Mouse (Mus musculus) cerebellum, postnatal 4 days (tissue): ENCODE data around the gene Gkn3.
A peak's percentile ranks its signal among the peaks of the same experiment; 100 is the strongest.

Experiments used
- DNase-seq, 2 experiments: peaks; one replicate each; pipeline ENCODE4 v3.0.0; 2022; ENCODE audit warnings: low spot score in 2 of 2, mixed read lengths in 1 of 2

Gene Gkn3

DNA sequence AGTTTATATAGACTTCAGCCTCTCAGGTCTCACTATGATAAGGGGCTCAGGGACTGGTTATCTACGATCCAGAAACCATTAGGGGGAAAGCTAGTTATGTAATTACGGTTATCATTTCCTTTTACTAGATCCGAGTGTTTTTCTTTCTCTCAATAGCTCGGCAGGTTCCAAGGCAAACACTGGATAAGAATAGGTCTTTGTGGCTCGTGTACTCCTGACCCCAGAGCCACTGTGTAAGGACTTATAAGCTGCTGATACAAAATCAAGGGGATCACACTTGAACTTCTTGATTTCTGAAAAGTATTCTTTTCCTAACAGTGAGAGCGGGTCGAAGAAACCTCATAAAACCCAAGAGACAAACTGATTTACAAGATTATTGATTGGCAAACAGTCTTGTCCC, at the start of gene Gkn3:
Gene Gkn3, minus strand, starts transcription at position 59 of the 400 bp plus-strand sequence.
- DNase-seq = no peak

GRCm38 (mm10) chr6:87436745-87437144, 48.0 kb upstream of the Gkn3 start:
- DNase-seq = no peak

GRCm38 (mm10) chr6:87435791-87436190, 47.1 kb upstream of the Gkn3 start:
- no peak for DNase-seq

DNA sequence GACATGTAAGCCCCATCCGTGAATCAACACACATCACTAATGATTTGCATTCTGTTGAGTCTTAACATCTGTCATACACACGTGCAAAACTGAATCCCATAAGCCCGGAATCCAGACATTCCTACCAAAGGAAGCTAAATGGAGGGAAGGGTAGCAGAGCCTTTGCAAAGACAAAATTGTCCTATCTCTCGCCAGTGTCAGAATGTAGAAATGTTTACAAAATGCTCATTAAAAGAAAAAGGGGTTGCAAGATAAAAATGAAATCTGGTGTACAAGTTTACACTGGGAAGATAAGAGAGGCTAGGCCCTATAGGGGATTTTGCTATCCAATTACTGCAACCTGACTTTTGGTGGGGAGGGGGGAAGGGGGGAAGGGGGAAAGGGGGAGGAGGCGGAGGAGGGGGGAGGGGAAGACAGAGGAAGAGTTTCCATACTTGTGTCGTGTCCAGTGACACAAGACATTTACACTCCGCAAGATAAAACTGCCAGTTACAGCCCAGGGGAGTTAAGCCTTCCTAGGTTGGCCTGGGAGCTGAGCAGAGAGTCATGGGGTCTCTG, 39.8 kb upstream of the Gkn3 start, which contains the start of gene Bmp10:
Gene Bmp10, plus strand, starts transcription at position 508 of the 558 bp plus-strand sequence.
- DNase-seq = no peak

DNA sequence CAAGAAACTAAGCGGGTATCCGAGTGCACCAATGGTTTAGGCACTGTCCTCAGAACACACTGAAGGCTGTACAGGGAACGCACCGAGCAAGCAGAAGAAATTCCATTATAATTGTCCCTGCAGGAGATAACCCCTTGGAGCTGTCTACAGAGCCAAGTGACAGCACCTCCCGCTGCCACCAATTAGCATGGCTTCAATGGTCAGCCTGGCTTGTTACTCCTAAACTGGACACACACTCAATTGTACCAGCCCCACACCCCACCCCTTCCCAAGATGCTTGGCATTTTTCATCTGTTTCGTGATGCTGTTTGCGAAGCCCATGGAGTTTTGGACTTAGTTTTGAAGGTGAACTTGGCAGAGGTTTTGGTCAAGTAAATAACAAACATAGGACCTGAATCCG, 38.9 kb upstream of the Gkn3 start:
- no peak for DNase-seq

GRCm38 (mm10) chr6:87426954-87427353, 38.2 kb upstream of the Gkn3 start:
- DNase-seq = no peak

DNA sequence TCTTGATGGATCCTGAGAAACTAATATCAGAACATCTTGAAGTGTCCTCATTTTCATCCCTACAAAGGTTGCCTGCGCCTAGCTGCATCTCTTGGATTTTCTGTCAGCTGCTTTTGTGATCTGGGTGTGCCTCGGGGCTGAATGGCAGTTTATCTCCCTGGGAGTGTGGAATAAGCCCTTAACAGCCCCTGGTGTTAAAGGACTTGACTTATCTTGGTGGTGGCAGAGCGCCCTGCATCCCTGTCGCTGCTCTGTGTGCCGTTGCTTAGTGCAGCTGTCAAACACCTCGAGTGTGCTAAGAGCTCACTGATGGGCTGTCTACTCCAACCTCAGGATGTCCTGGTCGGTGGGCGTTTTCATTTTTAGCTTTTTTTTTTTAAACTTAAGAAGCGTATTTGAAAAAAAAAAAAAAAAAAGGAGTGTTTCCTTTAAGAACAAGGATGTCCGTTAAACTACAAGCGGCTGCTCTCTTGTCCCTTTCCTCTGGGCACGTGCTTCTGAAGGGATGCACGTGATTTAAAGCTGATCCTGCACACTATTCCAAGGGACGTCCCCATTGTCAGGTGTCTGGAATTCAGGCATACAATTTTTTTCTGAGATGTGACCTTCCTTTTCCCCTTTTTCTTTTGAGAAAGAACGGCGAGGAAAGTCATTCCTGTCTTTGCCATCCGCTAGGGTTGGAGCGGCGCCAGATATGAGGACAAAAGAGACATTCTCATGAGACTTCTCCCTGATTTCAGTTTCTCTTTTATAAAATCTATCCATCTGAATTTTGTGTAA, 35.5 kb upstream of the Gkn3 start:
- DNase-seq = peak in 1 of 2 experiments; percentile 47

DNA sequence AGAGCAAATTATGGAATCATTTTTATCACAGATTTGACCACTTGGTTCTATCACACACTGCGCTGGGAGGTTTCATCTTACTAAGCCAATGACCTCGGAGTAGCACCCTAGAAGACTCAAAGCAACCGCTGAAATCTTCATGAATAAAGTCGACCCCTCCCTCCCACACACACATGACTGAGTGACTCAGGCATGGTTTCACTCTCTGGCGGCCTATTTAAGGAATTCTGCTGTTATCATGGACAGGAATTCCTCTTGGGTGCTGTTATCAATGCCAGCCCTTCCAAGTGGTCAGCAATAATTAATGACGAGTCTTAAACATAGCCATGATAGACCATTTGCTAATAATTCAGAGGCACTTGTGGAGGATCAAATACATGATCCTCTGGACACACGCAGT, 33.6 kb upstream of the Gkn3 start:
- no peak for DNase-seq

DNA sequence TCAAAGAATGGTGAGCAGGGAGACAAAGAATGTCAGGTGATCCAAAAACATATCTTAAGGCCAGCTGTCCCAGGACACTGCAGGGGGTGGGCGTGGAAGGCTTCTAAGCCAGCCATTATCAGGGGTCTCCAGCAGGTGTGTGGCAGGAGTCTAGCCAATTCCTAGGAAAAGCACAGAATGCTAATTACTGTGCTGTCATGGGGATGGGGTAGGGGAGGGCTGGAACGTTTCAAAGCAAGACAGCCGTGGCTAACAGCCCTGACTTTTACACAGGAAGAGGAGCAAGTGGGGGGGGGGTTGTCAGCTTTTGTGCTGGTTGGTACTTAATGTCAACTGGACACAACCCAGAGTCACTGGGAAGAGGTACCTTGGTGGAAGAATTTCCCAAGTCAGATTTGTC, 23.3 kb upstream of the Gkn3 start:
- DNase-seq = no peak

DNA sequence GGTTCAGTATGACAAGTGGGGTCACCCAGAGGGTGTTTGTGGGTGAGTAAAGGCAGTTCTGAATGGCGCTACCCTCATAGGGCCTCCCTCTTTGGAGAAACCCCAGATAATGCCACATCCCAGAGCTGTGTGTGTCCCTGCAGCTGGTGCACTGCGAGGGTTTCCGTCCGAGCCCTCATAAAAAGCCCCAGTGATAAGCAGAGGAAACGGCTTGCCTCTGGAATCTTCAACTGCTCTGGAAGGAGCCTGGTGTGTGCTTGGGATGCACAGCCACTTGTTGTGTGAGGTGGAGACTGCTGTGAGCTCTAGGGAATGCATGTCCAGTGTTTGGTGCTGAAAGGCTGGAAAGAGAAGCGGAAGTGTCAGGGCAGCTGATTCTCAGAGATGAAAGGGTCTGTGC, 12.7 kb upstream of the Gkn3 start:
- DNase-seq = no peak

- no peak for DNase-seq
These were observed 11.3 kb upstream of the Gkn3 start for GRCm38 (mm10) chr6:87399886-87400566.

- DNase-seq = peak; percentile 53 to 78
These were observed 10.4 kb upstream of the Gkn3 start for GRCm38 (mm10) chr6:87399137-87399536.

DNA sequence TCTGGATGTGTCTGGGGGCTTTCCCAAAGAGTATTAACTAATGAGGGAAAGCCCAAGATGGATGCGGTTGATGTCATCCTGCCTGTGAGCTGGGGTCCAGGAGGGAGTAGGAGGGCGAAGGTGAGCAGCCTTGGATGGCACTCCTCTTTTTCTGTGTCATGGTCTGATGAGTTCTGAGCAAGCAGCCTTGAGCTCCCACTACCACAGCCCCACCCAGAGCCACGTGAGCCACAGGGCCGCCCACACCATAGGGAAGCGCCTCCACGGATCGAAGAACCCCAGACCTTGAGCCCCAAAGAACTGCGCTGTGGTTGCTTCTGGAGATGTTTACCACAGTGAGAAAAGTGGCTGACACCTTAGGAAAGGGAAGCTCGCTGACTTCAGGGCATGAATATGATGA, 6.0 kb upstream of the Gkn3 start:
- DNase-seq = no peak

GRCm38 (mm10) chr6:87393466-87394205, 4.9 kb upstream of the Gkn3 start:
- no peak for DNase-seq

DNA sequence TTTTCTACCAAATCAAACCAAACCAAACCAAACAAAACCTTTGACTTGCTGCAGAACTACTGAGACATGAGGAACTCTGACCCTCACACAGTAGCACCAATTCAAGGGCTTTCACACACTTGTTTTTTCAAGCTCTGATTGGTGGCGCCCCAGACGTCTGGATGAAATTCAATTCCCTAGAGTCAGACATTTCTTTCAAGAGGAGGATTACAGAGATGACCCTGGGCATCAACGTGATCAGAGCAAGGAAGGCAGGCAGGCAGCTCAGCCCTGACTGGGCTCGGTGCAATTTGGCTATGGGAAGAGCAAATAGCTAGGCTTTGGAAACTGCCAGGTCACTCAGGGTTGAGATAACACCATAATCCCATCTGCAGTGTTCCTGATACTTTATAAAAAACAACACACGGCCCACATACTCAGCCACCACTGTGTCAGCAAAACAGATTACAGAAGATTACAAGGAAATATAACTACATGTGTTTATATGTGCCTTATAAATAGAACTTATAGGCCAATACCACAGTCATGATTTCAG, 787 bp upstream of the Gkn3 start:
- DNase-seq = no peak

- no peak for DNase-seq
These were observed 2.1 kb downstream of the Gkn3 start for GRCm38 (mm10) chr6:87386681-87387080.

GRCm38 (mm10) chr6:87386203-87386602, 2.5 kb downstream of the Gkn3 start:
- DNase-seq = peak; percentile 56 to 77

- DNase-seq = no peak
These were observed 4.0 kb downstream of the Gkn3 start for GRCm38 (mm10) chr6:87384761-87385160.

DNA sequence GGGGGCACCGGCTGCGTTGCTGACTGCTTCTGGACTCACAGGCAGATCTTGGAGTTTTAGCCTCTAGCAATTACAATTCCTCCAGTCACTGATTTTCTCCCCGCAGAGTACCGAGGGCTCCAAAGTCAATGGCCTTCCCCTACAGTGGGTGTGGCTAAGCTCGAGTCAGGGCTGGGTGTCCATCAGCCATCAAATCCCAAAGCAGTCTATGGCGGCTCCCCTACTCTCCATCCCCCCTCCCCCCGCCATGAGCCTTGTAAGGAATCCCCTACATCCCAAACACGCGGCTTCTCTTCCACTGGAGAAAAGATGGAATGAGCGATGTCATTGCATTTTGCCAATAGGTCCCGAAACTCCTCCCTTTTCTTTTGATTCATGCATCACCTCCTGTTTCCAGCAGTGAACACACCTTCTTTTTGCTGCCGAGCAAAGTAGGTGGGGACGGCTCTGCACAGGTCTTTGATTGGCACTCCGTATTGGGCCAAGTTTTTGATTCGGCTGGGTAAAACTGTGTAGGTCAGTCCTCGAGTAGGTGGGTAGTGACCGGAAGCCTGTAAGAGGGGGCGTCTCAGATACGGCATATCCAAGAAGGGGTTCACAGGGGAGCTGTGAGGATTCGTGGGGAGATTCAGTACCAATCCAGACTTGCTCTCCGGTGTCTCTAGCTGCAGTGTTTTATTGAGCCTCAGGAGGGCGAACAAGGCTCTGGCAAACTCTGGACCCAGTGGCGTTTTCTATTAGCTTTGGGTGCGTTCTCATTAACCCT, 4.6 kb downstream of the Gkn3 start:
- peak in 1 of 2 experiments; percentile 27 for DNase-seq

DNA sequence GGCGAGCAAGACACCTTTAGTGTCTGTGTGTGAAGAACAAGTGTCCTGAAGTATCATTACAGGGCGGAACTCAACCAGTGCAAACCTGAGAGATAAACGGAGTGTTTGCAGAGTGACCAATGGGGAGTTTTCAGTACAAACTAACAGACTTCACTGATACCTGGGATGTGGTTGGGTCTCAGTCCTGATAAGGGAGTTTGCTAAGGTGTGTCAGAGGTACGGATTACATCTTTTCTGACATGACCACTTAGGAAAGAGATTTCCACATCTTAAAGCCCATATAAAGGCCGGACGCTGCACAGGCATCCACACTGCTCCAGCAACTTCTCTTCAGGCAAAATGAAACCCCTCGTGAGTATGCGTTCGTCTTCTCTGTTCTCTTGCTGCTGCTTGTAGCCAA, 15.7 kb downstream of the Gkn3 start, which contains the start of gene Gkn2:
Gene Gkn2, plus strand, starts transcription at position 301 of the 400 bp plus-strand sequence.
- DNase-seq = no peak

DNA sequence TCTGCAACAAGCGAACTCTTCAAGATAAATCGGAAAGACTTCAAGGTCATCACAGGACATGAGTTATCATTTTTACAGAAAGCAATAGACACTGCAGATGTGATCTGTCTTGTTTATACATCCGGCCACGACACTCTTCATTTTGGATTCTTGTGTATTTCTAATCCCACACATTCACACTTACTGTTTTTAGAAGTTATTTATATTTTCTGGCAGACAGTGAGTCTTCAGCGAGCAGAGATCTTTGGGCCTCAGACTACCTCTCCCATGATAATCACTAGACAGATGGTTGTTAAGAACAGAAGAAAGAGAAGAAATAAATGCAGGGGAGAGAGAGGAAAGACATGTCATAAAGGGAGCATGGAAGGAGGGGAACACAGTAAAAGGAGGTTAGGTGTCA, 19.5 kb downstream of the Gkn3 start:
- DNase-seq = no peak
